Mouse (Mus musculus) forebrain, embryonic 15.5 days (tissue): ENCODE data around the gene Anapc13. TPM values are rescaled to one million over a fixed set of nuclear protein-coding genes. Genes with fewer than 3 reads are reported as not detected.
A peak's percentile ranks its signal among the peaks of the same experiment; 100 is the strongest.

Source experiments
- ATAC-seq: fragments of 200-750 bp; cut with Nextera tagmentation; replicated peaks from 2 replicates; pipeline ENCODE4 v1.8.0; 2017; ENCODE audit warnings: mild to moderate bottlenecking, moderate TSS enrichment, moderate library complexity
- H3K27ac ChIP-seq: fragments of 300-500 bp; sonication (generic); replicated peaks from 2 replicates; pipeline ENCODE4 v1.5.1; 2015; ENCODE audit warnings: mild to moderate bottlenecking, inconsistent platforms
- H3K27me3 ChIP-seq: fragments of 300-500 bp; sonication (generic); 2 replicates; pipeline ENCODE4 v1.6.1; 2015; ENCODE audit warnings: inconsistent platforms
- H3K36me3 ChIP-seq: fragments of 300-500 bp; sonication (generic); 2 replicates; pipeline ENCODE4 v1.6.1; 2015; ENCODE audit warnings: mild to moderate bottlenecking, inconsistent platforms
- H3K4me1 ChIP-seq: fragments of 300-500 bp; sonication (generic); 2 replicates; pipeline ENCODE4 v1.6.1; 2015; ENCODE audit warnings: inconsistent platforms
- H3K4me2 ChIP-seq: fragments of 300-500 bp; sonication (generic); replicated peaks from 2 replicates; pipeline ENCODE4 v1.6.1; 2015; ENCODE audit warnings: mild to moderate bottlenecking, inconsistent platforms
- H3K4me3 ChIP-seq: fragments of 300-500 bp; sonication (generic); 2 replicates; pipeline ENCODE4 v1.5.1; 2015; ENCODE audit warnings: mild to moderate bottlenecking, inconsistent platforms
- H3K9ac ChIP-seq: fragments of 300-500 bp; sonication (generic); replicated peaks from 2 replicates; pipeline ENCODE4 v1.6.1; 2015; ENCODE audit warnings: mild to moderate bottlenecking, inconsistent platforms
- H3K9me3 ChIP-seq: fragments of 300-500 bp; sonication (generic); 2 replicates; pipeline ENCODE4 v1.6.1; 2016; ENCODE audit warnings: inconsistent platforms
- WGBS: fragments of 180-500 bp; shearing (Covaris S2); methylation state at CpG from one replicate; pipeline ENCODE4 v1.1.7; 2015; ENCODE audit warnings: mixed read lengths; 5-methylcytosine and 5-hydroxymethylcytosine counted together
- polyA plus RNA-seq: library from polyadenylated mRNA; unstranded; fragments of >200 nt; fragmentation: Nextera tagmentation; extraction: Ambion mirVana; gene quantifications from 2 replicates; pipeline ENCODE4 v1.2.1, GENCODE M21; 2015

Gene Anapc13
- polyA plus RNA-seq, 1 experiment from 2014 or later = 148 TPM

DNA sequence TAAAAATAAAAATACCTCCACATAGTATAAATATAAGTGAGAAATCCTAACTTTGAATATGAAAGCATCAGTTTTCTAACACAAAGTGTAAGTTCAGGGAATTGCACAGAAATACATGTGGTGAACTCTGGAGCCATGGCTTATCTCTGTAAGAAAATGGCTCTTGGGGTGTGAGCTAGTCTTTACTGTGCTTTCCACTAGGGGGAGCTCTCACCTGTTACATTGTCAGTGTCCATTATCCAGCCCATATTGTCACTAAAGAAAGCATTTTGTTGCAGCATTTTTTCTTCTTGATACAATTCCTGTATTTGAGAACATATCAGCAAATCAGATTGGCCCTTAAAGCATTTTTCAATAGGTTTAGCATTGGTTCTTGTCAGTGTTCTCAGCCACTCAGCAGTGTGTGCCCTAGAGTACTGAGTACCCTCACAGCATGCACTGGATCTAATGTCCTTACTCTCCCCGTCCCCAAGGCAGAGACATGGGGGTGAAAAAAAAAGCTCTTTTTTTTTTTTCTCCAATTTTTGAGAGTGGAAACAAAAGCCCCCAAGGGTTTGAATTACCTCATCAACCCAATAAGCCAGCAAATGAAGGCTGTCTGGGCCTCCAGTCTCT, 6.9 kb downstream of the Anapc13 start:
- no peaks in the 10 kb centered on the region for H3K4me1 ChIP-seq
- no peaks in the 10 kb centered on the region for H3K9me3 ChIP-seq
- H3K36me3 ChIP-seq = peaks cover 16% of the 10 kb centered on the region; the same call in 1 of the 2 replicates
- peak; percentile 61 for ATAC-seq
- no peak overlapping the region for H3K27ac ChIP-seq
- no peak overlapping the region for H3K4me2 ChIP-seq
- H3K27me3 ChIP-seq = no peaks in the 10 kb centered on the region
- H3K9ac ChIP-seq = no peak overlapping the region
- no peak overlapping the region for H3K4me3 ChIP-seq
- 44% methylated on average over 1 of the region's 1 CpGs for WGBS

GRCm38 (mm10) chr9:102634453-102634852, 8.4 kb downstream of the Anapc13 start:
- Histone ChIP-seq H3K4me3 (no peak overlapping the region), H3K27ac (no peak overlapping the region), H3K9me3 (no peaks in the 10 kb centered on the region), H3K4me2 (no peak overlapping the region), H3K36me3 (peaks cover 16% of the 10 kb centered on the region; the same call in 1 of the 2 replicates), H3K9ac (no peak overlapping the region), H3K4me1 (no peaks in the 10 kb centered on the region), H3K27me3 (no peaks in the 10 kb centered on the region)
- no peak for ATAC-seq
- 87% methylated on average over 8 of the region's 8 CpGs for WGBS

DNA sequence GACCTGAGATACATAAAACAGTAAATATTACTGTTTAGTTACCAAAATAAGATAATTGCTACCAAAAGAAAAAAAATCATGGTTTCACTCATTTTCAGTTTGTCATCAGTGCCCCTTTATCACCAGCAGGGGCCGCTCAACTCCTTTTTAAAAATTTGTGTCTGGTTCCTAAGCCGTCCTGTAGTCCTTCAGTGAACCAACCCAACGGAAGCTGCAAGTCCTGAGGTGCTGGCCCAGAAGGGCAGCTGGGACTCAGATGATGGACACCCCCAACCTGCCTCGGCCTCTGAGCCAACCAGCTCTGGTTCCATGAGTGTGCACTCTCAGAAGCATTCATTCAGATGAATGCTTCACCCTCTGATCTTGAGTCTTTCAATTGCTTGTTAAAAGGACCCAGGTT, 10.5 kb downstream of the Anapc13 start:
- peak; percentile 60; the same call in 1 of the 2 replicates for ATAC-seq
- H3K4me2 ChIP-seq = no peak overlapping the region
- peaks cover 10% of the 10 kb centered on the region; the same call in 1 of the 2 replicates for H3K36me3 ChIP-seq
- H3K9me3 ChIP-seq = no peaks in the 10 kb centered on the region
- no peak overlapping the region for H3K9ac ChIP-seq
- no peak overlapping the region for H3K4me3 ChIP-seq
- 3% methylated on average over 4 of the region's 4 CpGs for WGBS
- H3K27me3 ChIP-seq = no peaks in the 10 kb centered on the region
- H3K4me1 ChIP-seq = no peaks in the 10 kb centered on the region
- no peak overlapping the region for H3K27ac ChIP-seq

DNA sequence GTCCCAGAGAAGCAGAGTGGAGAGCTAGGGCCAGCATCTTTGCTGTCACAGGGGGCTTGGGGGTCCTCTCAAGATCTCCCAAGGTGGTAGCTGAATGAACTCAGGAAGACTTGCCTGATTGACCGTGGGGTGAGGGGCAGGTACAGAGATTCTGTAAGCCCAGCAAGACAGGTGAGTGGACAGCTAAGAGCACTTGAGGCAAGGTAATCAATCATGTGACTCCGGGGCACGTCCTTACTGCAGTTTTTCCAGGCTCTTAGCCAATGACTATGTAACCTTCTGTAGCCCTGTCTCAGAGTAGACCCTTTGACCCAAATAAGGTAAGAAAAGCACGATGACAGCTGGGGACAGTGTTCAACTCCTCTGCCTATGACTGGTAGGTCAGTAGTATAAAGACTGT, 11.0 kb downstream of the Anapc13 start:
- H3K36me3 ChIP-seq = peaks cover 9% of the 10 kb centered on the region; the same call in 1 of the 2 replicates
- no peaks in the 10 kb centered on the region for H3K27me3 ChIP-seq
- H3K4me2 ChIP-seq = no peak overlapping the region
- 74% methylated on average over 4 of the region's 4 CpGs for WGBS
- H3K27ac ChIP-seq = no peak overlapping the region
- no peak overlapping the region for H3K9ac ChIP-seq
- H3K9me3 ChIP-seq = no peaks in the 10 kb centered on the region
- ATAC-seq = no peak
- no peak overlapping the region for H3K4me3 ChIP-seq
- H3K4me1 ChIP-seq = no peaks in the 10 kb centered on the region

DNA sequence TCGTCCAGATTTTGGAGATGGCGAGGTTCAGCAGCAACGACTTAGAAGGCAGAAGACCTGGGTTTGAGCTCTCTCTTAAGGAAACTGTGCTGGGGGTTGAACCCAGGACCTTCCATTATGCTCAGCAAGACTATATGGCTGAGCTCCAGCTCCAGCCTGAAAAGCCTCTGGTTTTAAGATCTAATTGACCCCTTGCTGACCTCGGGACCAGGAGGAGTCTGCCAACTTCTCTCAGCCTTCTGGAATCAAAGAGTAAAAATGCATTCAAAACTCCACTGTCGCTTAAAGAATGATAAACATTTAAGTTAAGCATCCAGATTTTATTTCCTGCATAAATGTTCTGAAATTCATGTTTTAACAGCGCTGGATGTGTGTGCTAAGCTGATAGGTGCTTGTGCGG, 12.9 kb downstream of the Anapc13 start:
- H3K9me3 ChIP-seq = no peaks in the 10 kb centered on the region
- H3K4me3 ChIP-seq = no peak overlapping the region
- H3K36me3 ChIP-seq = peaks cover 8% of the 10 kb centered on the region; the same call in 1 of the 2 replicates
- no peak for ATAC-seq
- WGBS = 62% methylated on average over 7 of the region's 7 CpGs
- no peak overlapping the region for H3K27ac ChIP-seq
- no peak overlapping the region for H3K4me2 ChIP-seq
- no peak overlapping the region for H3K9ac ChIP-seq
- no peaks in the 10 kb centered on the region for H3K27me3 ChIP-seq
- peaks cover 14% of the 10 kb centered on the region for H3K4me1 ChIP-seq

GRCm38 (mm10) chr9:102639510-102639909, 13.4 kb downstream of the Anapc13 start:
- ATAC-seq = no peak
- Histone ChIP-seq H3K4me2 (no peak overlapping the region), H3K9me3 (no peaks in the 10 kb centered on the region), H3K27me3 (no peaks in the 10 kb centered on the region), H3K9ac (no peak overlapping the region), H3K36me3 (0 out of 2 replicates have a peak, but pooled peaks cover 3% of the 10 kb centered on the region), H3K4me1 (peaks cover 20% of the 10 kb centered on the region), H3K4me3 (no peak overlapping the region), H3K27ac (no peak overlapping the region)
- WGBS = 91% methylated on average over 8 of the region's 8 CpGs

DNA sequence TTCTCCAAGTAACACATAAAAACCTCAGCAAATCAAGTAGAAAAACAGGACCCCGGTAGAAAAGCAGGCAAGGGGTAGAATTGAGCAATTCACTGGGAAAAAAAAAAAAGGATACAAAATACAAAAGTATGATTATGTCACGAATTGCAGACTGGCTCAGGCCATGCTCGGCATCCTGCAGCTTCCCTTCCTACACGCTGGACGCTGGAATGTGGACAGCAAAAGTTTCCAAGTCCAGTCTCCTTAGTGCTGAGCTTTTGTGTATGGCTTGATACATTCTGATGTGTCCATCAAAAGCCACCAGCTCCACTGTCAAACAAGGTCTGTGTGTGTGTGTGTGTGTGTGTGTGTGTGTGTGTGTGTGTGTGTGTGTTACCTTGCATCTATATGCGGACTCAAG, 15.4 kb downstream of the Anapc13 start:
- Histone ChIP-seq H3K27ac (no peak overlapping the region), H3K4me1 (peaks cover 29% of the 10 kb centered on the region), H3K27me3 (no peaks in the 10 kb centered on the region), H3K9ac (no peak overlapping the region), H3K9me3 (no peaks in the 10 kb centered on the region), H3K36me3 (no peaks in the 10 kb centered on the region), H3K4me2 (no peak overlapping the region), H3K4me3 (no peak overlapping the region)
- 72% methylated on average over 6 of the region's 6 CpGs for WGBS
- no peak for ATAC-seq

DNA sequence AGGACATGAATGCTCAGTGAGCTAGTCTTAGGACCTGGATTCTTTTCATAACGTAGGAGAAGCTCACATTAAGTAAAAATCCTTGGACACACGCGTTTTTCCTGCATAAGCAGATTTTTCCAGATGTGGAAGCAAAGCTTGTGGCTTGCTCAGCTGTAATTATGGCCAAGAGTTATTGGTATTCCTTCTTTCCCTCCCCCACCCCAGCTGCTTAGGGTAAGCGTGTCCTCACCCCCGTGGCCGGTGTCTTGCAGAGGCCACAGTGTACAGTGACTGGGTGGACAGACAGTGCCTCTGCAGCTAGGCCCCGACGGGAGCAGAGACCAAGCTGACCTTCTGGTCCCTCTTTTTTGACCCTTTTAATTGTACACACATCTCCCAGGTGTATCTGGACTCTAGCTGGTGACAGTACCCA, 17.0 kb downstream of the Anapc13 start:
- H3K4me2 ChIP-seq = 0 out of 2 replicates have a peak overlapping the region, but pooled peaks have one; percentile 43
- no peak overlapping the region for H3K9ac ChIP-seq
- H3K27me3 ChIP-seq = no peaks in the 10 kb centered on the region
- H3K36me3 ChIP-seq = no peaks in the 10 kb centered on the region
- H3K27ac ChIP-seq = peak overlapping the region; percentile 84
- no peak overlapping the region for H3K4me3 ChIP-seq
- H3K4me1 ChIP-seq = peaks cover 29% of the 10 kb centered on the region
- H3K9me3 ChIP-seq = no peaks in the 10 kb centered on the region
- ATAC-seq = peak; percentile 55; the same call in 1 of the 2 replicates
- 51% methylated on average over 8 of the region's 8 CpGs for WGBS

DNA sequence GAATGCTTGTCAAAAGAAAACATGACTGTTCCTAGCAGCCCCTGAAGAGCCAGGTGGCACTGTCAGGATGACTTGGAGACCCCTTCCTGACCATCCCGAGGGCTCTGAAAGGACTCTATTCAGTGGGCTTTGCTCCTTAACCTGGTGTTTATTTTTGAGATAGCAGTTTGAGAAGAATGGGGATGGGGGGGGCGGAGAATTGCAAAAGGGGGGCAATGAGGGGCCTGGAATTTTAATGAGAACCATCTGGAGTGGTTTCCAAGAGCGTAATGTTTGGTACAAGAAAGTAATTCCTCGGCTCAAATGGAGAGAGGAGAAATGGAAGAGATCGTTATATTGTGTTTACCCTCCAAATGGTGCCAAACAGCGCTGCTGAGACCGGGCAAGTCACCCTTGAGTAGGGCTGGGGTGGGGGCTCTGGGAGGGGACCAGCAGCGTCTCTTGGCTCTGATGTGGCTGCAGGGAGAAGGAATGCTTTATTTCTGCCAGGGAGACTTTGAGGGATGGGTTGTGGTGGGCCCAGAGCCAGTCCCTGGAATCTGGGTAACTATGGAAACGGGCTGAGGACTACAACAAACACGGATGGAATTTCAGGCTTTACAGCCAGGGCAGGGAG, 17.5 kb downstream of the Anapc13 start:
- H3K9me3 ChIP-seq = no peaks in the 10 kb centered on the region
- ATAC-seq = peak; percentile 91
- H3K4me1 ChIP-seq = peaks cover 29% of the 10 kb centered on the region
- no peaks in the 10 kb centered on the region for H3K27me3 ChIP-seq
- H3K9ac ChIP-seq = no peak overlapping the region
- H3K36me3 ChIP-seq = no peaks in the 10 kb centered on the region
- peak overlapping the region; percentile 26 for H3K4me3 ChIP-seq
- WGBS = 3% methylated on average over 10 of the region's 10 CpGs
- H3K4me2 ChIP-seq = peak overlapping the region; percentile 43
- peak overlapping the region; percentile 84 for H3K27ac ChIP-seq

DNA sequence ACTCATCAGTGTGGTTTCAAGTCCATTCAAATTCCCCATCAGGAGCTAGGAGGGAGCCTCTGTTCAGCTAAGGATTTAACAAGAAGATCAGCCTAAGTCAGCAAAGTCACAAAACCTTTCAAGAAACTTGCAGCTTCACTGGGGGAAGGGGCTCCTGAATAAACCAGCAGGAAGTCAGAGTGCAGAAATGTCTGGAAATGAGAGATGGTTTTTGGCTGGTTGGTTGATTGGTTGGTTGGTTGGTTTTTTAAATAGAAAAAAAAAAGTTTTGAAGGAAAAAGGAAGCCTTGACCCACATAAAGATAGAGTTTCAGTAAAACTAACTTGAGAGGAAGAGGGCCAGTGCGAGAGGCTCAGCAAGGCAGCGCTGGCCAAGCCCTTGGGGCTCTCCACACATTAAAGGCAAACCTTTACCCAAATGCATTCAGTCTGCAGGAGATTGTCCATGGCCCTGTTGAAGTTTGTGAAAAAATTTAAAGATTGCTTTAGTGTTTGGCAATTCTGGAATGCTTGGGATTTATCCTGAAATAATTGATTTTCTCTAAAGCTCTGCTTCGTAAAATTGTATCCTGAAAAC, 19.1 kb downstream of the Anapc13 start:
- 81% methylated on average over 3 of the region's 3 CpGs for WGBS
- Histone ChIP-seq H3K27ac (no peak overlapping the region), H3K9me3 (no peaks in the 10 kb centered on the region), H3K9ac (no peak overlapping the region), H3K4me2 (no peak overlapping the region), H3K4me1 (peaks cover 40% of the 10 kb centered on the region), H3K27me3 (no peaks in the 10 kb centered on the region), H3K36me3 (no peaks in the 10 kb centered on the region), H3K4me3 (no peak overlapping the region)
- ATAC-seq = no peak

DNA sequence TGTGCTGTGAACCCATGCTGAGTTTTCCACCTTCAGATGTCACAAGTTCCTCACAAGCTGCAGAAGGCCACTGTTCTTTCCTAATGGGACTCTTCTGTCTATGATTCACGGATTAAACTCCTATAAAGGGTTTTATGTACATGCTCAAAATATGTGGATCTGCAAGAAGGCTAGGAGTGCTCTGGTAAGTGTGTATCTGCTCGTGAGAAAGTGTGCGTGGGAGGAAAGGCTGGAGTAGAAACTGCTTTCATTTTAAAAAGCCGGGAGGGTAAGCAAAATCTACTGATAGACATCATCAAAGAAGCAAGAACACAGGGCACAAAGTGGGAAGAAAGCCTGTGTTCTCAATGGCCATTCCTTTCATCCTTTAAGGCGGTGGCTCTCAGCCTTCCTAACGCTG, 20.9 kb downstream of the Anapc13 start:
- no peaks in the 10 kb centered on the region for H3K9me3 ChIP-seq
- H3K27ac ChIP-seq = no peak overlapping the region
- H3K9ac ChIP-seq = no peak overlapping the region
- no peaks in the 10 kb centered on the region for H3K36me3 ChIP-seq
- 87% methylated on average over 6 of the region's 6 CpGs for WGBS
- no peaks in the 10 kb centered on the region for H3K27me3 ChIP-seq
- no peak for ATAC-seq
- no peak overlapping the region for H3K4me2 ChIP-seq
- no peak overlapping the region for H3K4me3 ChIP-seq
- peaks cover 57% of the 10 kb centered on the region for H3K4me1 ChIP-seq

- 18% methylated on average over 17 of the region's 17 CpGs for WGBS
- peak; percentile 67 for ATAC-seq
- no peaks in the 10 kb centered on the region for H3K9me3 ChIP-seq
- H3K27ac ChIP-seq = peak overlapping the region; percentile 74
- peak overlapping the region; percentile 21 for H3K4me2 ChIP-seq
- peaks cover 36% of the 10 kb centered on the region for H3K4me1 ChIP-seq
- H3K27me3 ChIP-seq = no peaks in the 10 kb centered on the region
- H3K36me3 ChIP-seq = no peaks in the 10 kb centered on the region
- no peak overlapping the region for H3K9ac ChIP-seq
- H3K4me3 ChIP-seq = no peak overlapping the region
Observed at GRCm38 (mm10) chr9:102649917-102650527, 23.9 kb downstream of the Anapc13 start.
